Mouse (Mus musculus): ENCODE data around the gene Acat2. TPM values are rescaled to one million over a fixed set of nuclear protein-coding genes. Genes with fewer than 3 reads are reported as not detected.
"Not testable (repeated sequence)": the region's sequence is repeated elsewhere in the genome, so short reads cannot be mapped to it uniquely, and the experiment has no call there.

Acat2 gene
- polyA plus RNA-seq, 1 experiment from 2014 or later, result 330 TPM

DNA sequence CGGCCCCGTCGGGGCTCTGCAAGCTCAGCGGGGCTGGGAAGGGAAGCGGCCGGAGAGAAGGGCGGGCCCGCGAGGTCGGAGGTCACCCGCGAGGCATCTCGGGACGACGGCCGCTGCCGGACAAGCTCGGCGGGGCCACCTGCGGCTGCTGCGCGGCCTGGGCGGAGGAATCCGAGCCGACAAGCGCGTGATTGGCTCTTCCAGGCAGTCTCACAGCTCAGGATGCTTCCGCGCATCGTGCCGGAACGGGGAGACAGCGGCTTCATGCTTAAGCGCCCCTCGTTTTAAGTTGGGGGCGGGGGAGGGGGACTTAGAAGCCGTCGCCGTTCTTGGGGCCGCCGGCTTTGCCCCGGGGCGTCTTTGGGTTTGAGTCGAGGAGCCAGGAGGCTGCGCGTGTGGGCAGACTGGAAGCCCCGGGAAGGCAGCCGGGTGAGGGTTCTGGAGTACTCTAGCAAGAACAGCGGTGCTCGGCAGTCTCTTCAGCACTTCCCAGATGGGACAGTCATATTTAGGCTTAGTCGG, 32.0 kb upstream of the Acat2 start:
- H3K36me3 ChIP-seq, result peaks cover 4% of the 10 kb centered on the region; the same call in 1 of the 2 replicates
- H3K4me1 ChIP-seq (replicated peaks), result peaks cover 27% of the 10 kb centered on the region
- under 1% methylated on average over 51 of the region's 51 CpGs for WGBS
- H3K4me3 ChIP-seq, result peak overlapping the region; percentile 70
- H3K4me2 ChIP-seq, result peak overlapping the region; percentile 76
- H3K9ac ChIP-seq, result peak overlapping the region; percentile 94
- no peaks in the 10 kb centered on the region for H3K9me3 ChIP-seq
- H3K27me3 ChIP-seq, result no peaks in the 10 kb centered on the region
- H3K27ac ChIP-seq (replicated peaks), result peak overlapping the region; percentile 99
- peak; percentile 86 for ATAC-seq (ENCODE audit: low read depth)

DNA sequence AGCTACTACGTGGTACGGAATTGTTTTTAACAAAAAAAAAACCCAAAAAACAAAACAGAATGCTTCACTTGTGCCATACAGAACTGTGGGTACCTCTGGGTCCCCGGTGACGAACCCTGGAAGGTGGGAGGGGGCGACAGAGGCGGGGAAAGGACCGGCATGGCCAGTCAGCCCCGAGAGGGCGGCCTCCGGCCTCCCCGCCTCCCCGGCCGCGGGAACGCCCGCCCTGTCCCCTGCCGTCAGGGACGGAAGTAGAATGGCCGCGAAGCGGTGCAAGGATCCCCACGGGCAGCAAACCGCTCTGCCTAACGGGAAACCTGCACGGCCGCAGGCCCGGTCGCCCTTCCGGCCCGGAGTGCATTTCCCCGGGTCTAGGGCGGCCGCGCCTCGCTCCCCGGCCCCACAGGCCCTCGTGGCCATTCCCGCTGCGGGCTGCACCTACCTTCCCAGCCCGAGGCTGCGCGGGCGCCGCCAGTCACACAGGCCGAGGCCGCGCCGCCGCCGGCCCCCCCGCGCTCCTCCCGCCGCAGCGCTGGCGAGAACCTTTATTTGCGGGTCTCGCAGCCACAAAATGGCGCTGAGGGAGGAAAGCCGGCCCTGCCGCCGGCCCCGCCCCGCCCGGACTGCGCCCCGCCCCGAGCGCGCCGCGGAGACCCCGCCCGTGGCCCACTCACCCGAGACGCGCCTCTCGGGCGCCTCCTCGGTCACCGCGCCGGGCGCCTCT, 31.2 kb upstream of the Acat2 start:
- Histone ChIP-seq H3K27me3 (no peaks in the 10 kb centered on the region), H3K4me1 (replicated peaks) (peaks cover 27% of the 10 kb centered on the region), H3K36me3 (peaks cover 4% of the 10 kb centered on the region; the same call in 1 of the 2 replicates), H3K9me3 (no peaks in the 10 kb centered on the region), H3K4me3 (peak overlapping the region; percentile 70), H3K9ac (peak overlapping the region; percentile 94), H3K4me2 (peak overlapping the region; percentile 76), H3K27ac (replicated peaks) (peak overlapping the region; percentile 99)
- peak; percentile 91 for ATAC-seq (ENCODE audit: low read depth)
- 0% methylated on average over 72 of the region's 84 CpGs for WGBS

DNA sequence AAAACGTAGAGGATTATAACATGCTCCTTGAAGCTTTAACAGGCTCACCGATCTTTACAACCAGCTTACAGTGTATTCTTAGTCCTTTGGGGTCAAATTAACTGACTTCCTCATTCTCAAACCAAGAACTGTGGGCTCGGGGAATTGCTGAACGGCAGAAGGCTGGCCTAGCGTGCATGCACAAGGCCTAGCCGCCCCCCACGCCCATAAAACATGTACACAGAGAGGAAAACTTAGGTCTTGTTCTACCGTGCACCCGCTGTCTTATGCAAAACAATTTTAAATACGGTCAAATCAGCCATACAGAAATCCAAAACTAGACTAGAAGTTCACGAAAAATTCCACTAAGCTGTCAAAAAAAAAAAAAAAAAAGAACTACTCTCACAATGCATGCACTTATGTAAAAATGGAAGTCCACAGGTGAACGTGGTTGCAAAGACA, 30.7 kb upstream of the Acat2 start:
- Histone ChIP-seq H3K36me3 (peaks cover 4% of the 10 kb centered on the region; the same call in 1 of the 2 replicates), H3K4me1 (replicated peaks) (peaks cover 27% of the 10 kb centered on the region), H3K9me3 (no peaks in the 10 kb centered on the region), H3K27me3 (no peaks in the 10 kb centered on the region), H3K4me2 (peak overlapping the region; percentile 76), H3K9ac (peak overlapping the region; percentile 94), H3K4me3 (peak overlapping the region; percentile 70), H3K27ac (replicated peaks) (peak overlapping the region; percentile 99)
- ATAC-seq (ENCODE audit: low read depth), result no peak
- WGBS, result 3% methylated on average over 12 of the region's 12 CpGs

DNA sequence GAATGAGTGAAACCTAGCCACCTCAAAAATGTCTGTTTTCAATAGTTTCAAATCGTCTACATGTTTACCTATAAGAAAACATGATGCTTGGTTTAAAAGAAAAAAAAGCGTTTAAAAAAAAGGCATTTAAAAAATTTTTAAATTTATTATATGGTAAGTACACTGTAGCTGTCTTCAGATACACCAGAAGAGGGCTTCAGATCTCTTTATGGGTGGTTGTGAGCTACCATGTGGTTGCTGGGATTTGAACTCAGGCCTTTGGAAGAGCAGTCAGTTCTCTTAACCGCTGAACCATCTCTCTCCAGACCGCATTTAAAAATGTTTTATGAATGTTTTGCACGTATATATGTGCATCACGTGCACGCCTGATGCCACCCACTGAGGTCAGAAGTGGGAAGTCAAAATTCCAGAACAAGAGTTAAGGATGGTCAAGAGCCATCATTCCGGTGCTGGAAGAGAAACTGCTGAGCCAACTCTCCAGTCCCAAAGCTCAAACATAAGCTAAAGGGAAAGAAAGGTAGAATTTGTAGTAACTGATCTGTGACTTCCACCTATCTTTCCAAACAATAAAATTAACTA, 30.1 kb upstream of the Acat2 start:
- no peak for ATAC-seq (ENCODE audit: low read depth)
- Histone ChIP-seq H3K4me2 (peak overlapping the region; percentile 76), H3K4me1 (replicated peaks) (peaks cover 27% of the 10 kb centered on the region), H3K4me3 (peak overlapping the region; percentile 70), H3K27me3 (no peaks in the 10 kb centered on the region), H3K9ac (peak overlapping the region; percentile 94), H3K27ac (replicated peaks) (peak overlapping the region; percentile 99), H3K9me3 (no peaks in the 10 kb centered on the region), H3K36me3 (peaks cover 4% of the 10 kb centered on the region; the same call in 1 of the 2 replicates)
- 59% methylated on average over 8 of the region's 8 CpGs for WGBS

DNA sequence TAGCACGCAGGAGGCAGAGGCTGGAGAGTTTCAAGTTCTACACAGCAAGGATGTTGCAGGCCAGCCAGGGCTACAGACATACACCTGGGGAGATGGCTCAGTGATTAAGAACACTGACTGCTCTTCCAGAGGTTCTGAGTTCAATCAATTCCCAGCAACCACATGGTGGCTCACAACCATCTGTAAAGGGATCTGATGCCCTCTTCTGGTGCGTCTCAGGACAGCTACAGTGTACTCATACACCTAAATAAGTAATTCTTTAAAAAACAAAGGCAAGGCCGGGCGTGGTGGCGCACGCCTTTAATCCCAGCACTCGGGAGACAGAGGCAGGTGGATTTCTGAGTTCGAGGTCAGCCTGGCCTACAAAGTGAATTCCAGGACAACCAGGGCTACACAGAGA, 27.5 kb upstream of the Acat2 start:
- Histone ChIP-seq H3K4me1 (replicated peaks) (peaks cover 26% of the 10 kb centered on the region), H3K36me3 (peaks cover 25% of the 10 kb centered on the region)
- H3K9ac ChIP-seq; H3K4me3 ChIP-seq; ATAC-seq (ENCODE audit: low read depth); H3K27ac ChIP-seq (replicated peaks); H3K27me3 ChIP-seq; H3K4me2 ChIP-seq; H3K9me3 ChIP-seq: not testable (repeated sequence)
- WGBS, result 95% methylated on average over 8 of the region's 8 CpGs

DNA sequence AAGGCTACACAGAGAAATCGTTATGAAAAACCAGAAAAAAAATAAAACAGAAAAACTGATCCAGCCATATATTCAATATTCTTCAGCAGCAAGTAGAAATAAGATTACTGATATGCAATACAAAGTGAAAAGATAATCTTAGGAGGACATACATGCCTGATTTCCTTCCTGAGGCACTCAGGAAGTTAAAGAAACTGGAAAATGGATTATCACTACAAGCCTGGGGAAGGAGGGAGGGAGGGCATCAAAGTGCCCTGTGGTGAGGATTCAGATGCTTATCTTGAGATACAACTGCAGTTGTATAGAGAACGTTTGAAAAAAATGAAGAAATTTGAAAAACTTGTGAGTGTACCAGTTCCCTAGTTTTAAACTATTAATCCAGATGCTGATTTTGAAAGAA, 23.4 kb upstream of the Acat2 start:
- no peaks in the 10 kb centered on the region for H3K27me3 ChIP-seq
- H3K9ac ChIP-seq, result no peak overlapping the region
- no peak overlapping the region for H3K4me3 ChIP-seq
- H3K36me3 ChIP-seq, result peaks cover 58% of the 10 kb centered on the region
- H3K9me3 ChIP-seq, result no peaks in the 10 kb centered on the region
- H3K27ac ChIP-seq (replicated peaks), result no peak overlapping the region
- no peak overlapping the region for H3K4me2 ChIP-seq
- WGBS, result 92% methylated on average over 2 of the region's 2 CpGs
- ATAC-seq (ENCODE audit: low read depth), result no peak
- H3K4me1 ChIP-seq (replicated peaks), result peaks cover 5% of the 10 kb centered on the region

DNA sequence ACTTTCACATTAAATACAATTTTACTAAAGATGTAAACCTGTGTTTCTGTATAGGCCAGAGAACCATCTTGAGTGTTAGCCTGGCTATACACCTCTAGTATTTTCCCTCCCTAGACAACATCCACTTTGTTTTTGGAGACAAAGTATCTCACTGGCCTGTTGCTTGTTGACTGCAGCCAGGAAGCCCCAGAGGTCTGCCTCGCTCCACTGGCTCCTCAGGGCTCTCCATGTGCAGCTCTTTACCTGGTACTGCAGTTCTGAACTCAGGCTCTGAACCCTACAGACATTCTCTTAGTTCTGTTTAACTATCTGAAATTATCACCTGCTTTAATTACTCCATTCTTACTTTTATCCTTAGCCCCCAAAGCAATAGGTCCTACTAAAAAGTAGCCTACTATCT, 18.0 kb upstream of the Acat2 start:
- peaks cover 73% of the 10 kb centered on the region for H3K36me3 ChIP-seq
- H3K4me2 ChIP-seq, result no peak overlapping the region
- no peaks in the 10 kb centered on the region for H3K27me3 ChIP-seq
- 91% methylated on average over 1 of the region's 1 CpGs for WGBS
- ATAC-seq (ENCODE audit: low read depth), result no peak
- no peaks in the 10 kb centered on the region for H3K9me3 ChIP-seq
- H3K4me3 ChIP-seq, result no peak overlapping the region
- no peaks in the 10 kb centered on the region for H3K4me1 ChIP-seq (replicated peaks)
- H3K9ac ChIP-seq, result no peak overlapping the region
- H3K27ac ChIP-seq (replicated peaks), result no peak overlapping the region

DNA sequence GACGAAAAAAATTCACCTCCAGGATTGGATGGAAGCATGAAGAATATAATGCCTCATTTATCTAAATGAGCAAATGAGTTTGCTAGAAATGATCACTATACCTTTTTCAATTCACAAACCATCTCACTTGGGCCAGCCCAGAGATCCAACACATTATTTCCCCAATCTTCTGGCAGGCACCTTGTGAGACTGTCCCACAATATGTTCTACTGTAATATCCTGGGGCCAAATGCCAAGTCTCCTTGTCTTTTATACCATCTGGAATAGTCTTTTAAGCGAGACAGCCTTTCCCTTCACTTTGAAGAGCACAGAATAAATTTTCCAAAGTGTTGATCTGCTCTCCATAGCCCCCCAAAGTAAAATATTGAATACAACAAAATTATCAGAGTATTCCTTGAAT, 13.3 kb upstream of the Acat2 start:
- 84% methylated on average over 2 of the region's 2 CpGs for WGBS

DNA sequence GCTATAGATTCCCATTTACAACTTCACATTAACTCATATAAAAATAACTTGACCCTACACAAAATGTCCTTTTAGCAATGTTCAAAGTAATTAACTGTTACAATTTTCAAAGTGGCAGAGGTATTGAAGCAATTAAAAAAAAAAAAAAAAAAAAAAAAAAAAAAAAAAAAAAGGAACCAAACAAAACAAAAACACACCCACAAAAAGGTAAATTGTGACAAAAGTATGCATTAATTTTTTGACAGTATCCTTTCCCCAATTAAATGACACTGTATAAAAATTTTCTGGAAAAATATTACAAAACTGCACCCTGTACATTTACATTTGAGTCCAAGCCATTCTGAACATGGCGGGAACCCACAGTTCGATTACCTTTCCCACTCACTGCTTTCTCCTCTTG, 6.6 kb upstream of the Acat2 start:
- H3K27ac ChIP-seq (replicated peaks), result no peak overlapping the region
- no peaks in the 10 kb centered on the region for H3K27me3 ChIP-seq
- H3K9me3 ChIP-seq, result no peaks in the 10 kb centered on the region
- H3K36me3 ChIP-seq, result peaks cover 49% of the 10 kb centered on the region
- H3K4me2 ChIP-seq, result no peak overlapping the region
- no peak overlapping the region for H3K4me3 ChIP-seq
- 85% methylated on average over 2 of the region's 2 CpGs for WGBS
- H3K9ac ChIP-seq, result no peak overlapping the region
- H3K4me1 ChIP-seq (replicated peaks), result no peaks in the 10 kb centered on the region
- no peak for ATAC-seq (ENCODE audit: low read depth)

More for the DNA sequence above, 13.3 kb upstream of the Acat2 start:
- H3K4me1 ChIP-seq (replicated peaks), result no peaks in the 10 kb centered on the region
- H3K4me3 ChIP-seq, result no peak overlapping the region
- no peaks in the 10 kb centered on the region for H3K9me3 ChIP-seq
- no peaks in the 10 kb centered on the region for H3K27me3 ChIP-seq
- ATAC-seq (ENCODE audit: low read depth), result no peak
- no peak overlapping the region for H3K27ac ChIP-seq (replicated peaks)
- H3K9ac ChIP-seq, result no peak overlapping the region
- H3K4me2 ChIP-seq, result no peak overlapping the region
- peaks cover 60% of the 10 kb centered on the region for H3K36me3 ChIP-seq

DNA sequence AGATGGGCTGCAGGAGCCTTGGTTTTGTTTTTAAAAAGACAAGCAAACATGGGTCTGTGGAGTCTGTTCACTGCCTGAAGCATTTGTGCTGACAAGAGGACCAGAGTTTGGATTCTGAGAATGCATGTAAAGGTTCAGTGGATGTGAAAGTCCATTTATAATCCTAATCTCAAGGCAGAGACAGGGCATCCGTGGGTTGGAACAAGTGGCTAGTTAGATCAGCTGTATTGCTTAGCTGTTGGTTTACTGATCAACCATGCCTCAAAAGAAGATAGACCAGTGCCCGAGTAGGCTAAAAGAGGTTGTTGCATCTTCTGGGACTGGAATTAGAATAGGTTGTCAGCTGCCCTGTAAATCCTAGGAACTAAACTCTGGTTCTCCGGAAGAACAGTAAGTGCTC, 2.9 kb upstream of the Acat2 start:
- Histone ChIP-seq H3K36me3 (peaks cover 32% of the 10 kb centered on the region), H3K27ac (replicated peaks) (no peak overlapping the region), H3K4me3 (no peak overlapping the region), H3K4me2 (no peak overlapping the region), H3K9me3 (no peaks in the 10 kb centered on the region), H3K9ac (no peak overlapping the region), H3K4me1 (replicated peaks) (peaks cover 16% of the 10 kb centered on the region), H3K27me3 (no peaks in the 10 kb centered on the region)
- ATAC-seq (ENCODE audit: low read depth), result no peak
- 80% methylated on average over 3 of the region's 3 CpGs for WGBS

DNA sequence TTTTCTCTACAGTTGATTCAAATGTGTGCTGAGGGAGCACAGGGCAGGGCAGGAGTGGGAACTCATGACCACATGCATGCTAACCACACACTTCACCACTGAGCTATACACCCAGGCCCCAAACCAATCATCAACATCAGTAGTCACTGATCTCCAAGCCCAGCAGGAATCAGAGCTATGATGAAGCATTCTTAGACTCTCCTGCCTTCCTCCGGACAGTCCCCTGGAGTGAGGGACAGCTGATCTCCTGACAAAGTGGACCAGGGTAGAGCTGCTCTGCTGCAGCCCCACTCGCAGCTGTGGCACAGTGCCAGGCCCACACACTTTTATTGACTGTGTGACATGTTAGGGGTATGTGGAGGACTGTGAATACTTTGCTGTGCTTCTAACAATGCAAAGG, 1.2 kb downstream of the Acat2 start:
- ATAC-seq (ENCODE audit: low read depth); H3K9me3 ChIP-seq; H3K27ac ChIP-seq (replicated peaks); H3K27me3 ChIP-seq: not testable (repeated sequence)
- WGBS, result 18% methylated on average over 1 of the region's 2 CpGs
- Histone ChIP-seq H3K36me3 (peaks cover 20% of the 10 kb centered on the region), H3K9ac (peak overlapping the region; percentile 55; the same call in 1 of the 2 replicates), H3K4me2 (peak overlapping the region; percentile 55), H3K4me3 (peak overlapping the region; percentile 31), H3K4me1 (replicated peaks) (peaks cover 32% of the 10 kb centered on the region)

DNA sequence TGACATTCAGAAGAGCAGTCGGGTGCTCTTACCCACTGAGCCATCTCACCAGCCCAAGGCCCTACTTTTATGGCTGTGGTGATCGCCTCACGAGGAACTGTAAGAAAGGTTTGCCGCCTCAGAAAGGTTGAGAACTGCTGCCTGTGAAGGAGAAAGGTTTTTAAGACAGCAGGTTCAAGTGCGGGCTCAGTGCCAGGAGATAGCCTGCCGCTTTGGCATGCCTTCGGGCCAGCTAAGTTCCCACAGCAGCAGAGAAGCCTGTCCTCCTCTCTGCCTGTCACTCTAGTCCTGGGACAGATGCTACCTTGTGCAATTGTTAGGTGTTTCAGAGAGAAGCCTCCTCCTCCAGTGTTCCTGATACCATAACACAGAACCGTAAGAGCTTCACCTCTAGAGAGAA, 3.9 kb downstream of the Acat2 start:
- H3K36me3 ChIP-seq, result peaks cover 42% of the 10 kb centered on the region
- H3K9me3 ChIP-seq, result no peaks in the 10 kb centered on the region
- H3K27me3 ChIP-seq, result no peaks in the 10 kb centered on the region
- no peak for ATAC-seq (ENCODE audit: low read depth)
- 91% methylated on average over 8 of the region's 8 CpGs for WGBS
- peaks cover 32% of the 10 kb centered on the region for H3K4me1 ChIP-seq (replicated peaks)
- H3K9ac ChIP-seq, result no peak overlapping the region
- no peak overlapping the region for H3K27ac ChIP-seq (replicated peaks)
- H3K4me2 ChIP-seq, result no peak overlapping the region
- no peak overlapping the region for H3K4me3 ChIP-seq

All from neural tube, embryonic 13.5 days (tissue).